Mouse (Mus musculus) liver, embryonic 15.5 days (tissue): ENCODE measurements at regions not wholly inside any gene's neighbourhood (a gene's known extent, or its start where the extent isn't known, plus 50 kb on each side); places are given as distances from the start of the nearest gene placed in this dataset.

Source experiments
- ATAC-seq: fragments of 200-750 bp; cut with Nextera tagmentation; 2 replicates; pipeline ENCODE4 v1.8.0; 2017; ENCODE audit warnings: moderate number of reproducible peaks, mild to moderate bottlenecking, moderate library complexity; ENCODE audit not compliant: insufficient read depth
- H3K27ac ChIP-seq: fragments of 300-500 bp; sonication (generic); replicated peaks from 2 replicates; pipeline ENCODE4 v1.5.1; 2015; ENCODE audit warnings: mild to moderate bottlenecking, inconsistent platforms
- H3K27me3 ChIP-seq: fragments of 300-500 bp; sonication (generic); 2 replicates; pipeline ENCODE4 v1.6.1; 2015; ENCODE audit warnings: mild to moderate bottlenecking, inconsistent platforms
- H3K36me3 ChIP-seq: fragments of 300-500 bp; sonication (generic); replicated peaks from 2 replicates; pipeline ENCODE4 v1.6.1; 2015; ENCODE audit warnings: moderate library complexity, mild to moderate bottlenecking, inconsistent platforms
- H3K4me1 ChIP-seq: fragments of 300-500 bp; sonication (generic); replicated peaks from 2 replicates; pipeline ENCODE4 v1.6.1; 2015; ENCODE audit warnings: inconsistent platforms
- H3K4me2 ChIP-seq: fragments of 300-500 bp; sonication (generic); 2 replicates; pipeline ENCODE4 v1.6.1; 2015; ENCODE audit warnings: moderate library complexity, mild to moderate bottlenecking, inconsistent platforms
- H3K4me3 ChIP-seq: fragments of 300-500 bp; sonication (generic); replicated peaks from 2 replicates; pipeline ENCODE4 v1.5.1; 2015; ENCODE audit warnings: mild to moderate bottlenecking, inconsistent platforms
- H3K9ac ChIP-seq: fragments of 300-500 bp; sonication (generic); 2 replicates; pipeline ENCODE4 v1.6.1; 2015; ENCODE audit warnings: moderate library complexity, mild to moderate bottlenecking, inconsistent platforms
- H3K9me3 ChIP-seq: fragments of 300-500 bp; sonication (generic); replicated peaks from 2 replicates; pipeline ENCODE4 v1.6.1; 2016; ENCODE audit warnings: inconsistent platforms
- WGBS: fragments of 180-500 bp; shearing (Covaris S2); methylation state at CpG from one replicate; pipeline ENCODE4 v1.1.7; 2015; ENCODE audit warnings: mixed read lengths; ENCODE audit not compliant: insufficient replicate concordance; 5-methylcytosine and 5-hydroxymethylcytosine counted together

GRCm38 (mm10) chr12:77991627-77992026 is 202.4 kb upstream of the Gm6657 start:
- Histone ChIP-seq H3K4me2 (no peak overlapping the region), H3K4me3 (no peak overlapping the region), H3K4me1 (no peaks in the 10 kb centered on the region), H3K9me3 (no peaks in the 10 kb centered on the region), H3K9ac (no peak overlapping the region), H3K27ac (no peak overlapping the region), H3K36me3 (no peaks in the 10 kb centered on the region), H3K27me3 (no peaks in the 10 kb centered on the region)
- ATAC-seq = no peak
- WGBS = 47% methylated on average over 6 of the region's 6 CpGs

GRCm38 (mm10) chr12:77994176-77994575 is 199.9 kb upstream of the Gm6657 start:
- H3K27ac ChIP-seq = no peak overlapping the region
- H3K4me2 ChIP-seq = no peak overlapping the region
- no peak overlapping the region for H3K4me3 ChIP-seq
- no peaks in the 10 kb centered on the region for H3K9me3 ChIP-seq
- 50% methylated on average over 5 of the region's 5 CpGs for WGBS
- no peak for ATAC-seq
- no peaks in the 10 kb centered on the region for H3K4me1 ChIP-seq
- H3K36me3 ChIP-seq = no peaks in the 10 kb centered on the region
- no peak overlapping the region for H3K9ac ChIP-seq
- H3K27me3 ChIP-seq = no peaks in the 10 kb centered on the region

- no peaks in the 10 kb centered on the region for H3K4me1 ChIP-seq
Measured at GRCm38 (mm10) chr12:77997916-77998315, 196.1 kb upstream of the Gm6657 start.

GRCm38 (mm10) chr12:78000401-78000800 is 193.6 kb upstream of the Gm6657 start:
- Histone ChIP-seq H3K4me3 (no peak overlapping the region), H3K9me3 (no peaks in the 10 kb centered on the region), H3K27me3 (no peaks in the 10 kb centered on the region), H3K4me2 (no peak overlapping the region), H3K4me1 (no peaks in the 10 kb centered on the region), H3K9ac (no peak overlapping the region), H3K36me3 (no peaks in the 10 kb centered on the region), H3K27ac (no peak overlapping the region)
- ATAC-seq = no peak
- 48% methylated on average over 3 of the region's 3 CpGs for WGBS

More at GRCm38 (mm10) chr12:77997916-77998315, 196.1 kb upstream of the Gm6657 start:
- Histone ChIP-seq H3K9me3 (no peaks in the 10 kb centered on the region), H3K9ac (no peak overlapping the region), H3K4me2 (no peak overlapping the region), H3K4me3 (no peak overlapping the region), H3K27ac (no peak overlapping the region), H3K36me3 (no peaks in the 10 kb centered on the region), H3K27me3 (no peaks in the 10 kb centered on the region)
- ATAC-seq = no peak
- WGBS = 58% methylated on average over 1 of the region's 1 CpGs

GRCm38 (mm10) chr12:78001846-78002245 is 192.2 kb upstream of the Gm6657 start:
- no peaks in the 10 kb centered on the region for H3K4me1 ChIP-seq
- H3K4me2 ChIP-seq = no peak overlapping the region
- H3K36me3 ChIP-seq = no peaks in the 10 kb centered on the region
- ATAC-seq = no peak
- H3K9ac ChIP-seq = no peak overlapping the region
- H3K27ac ChIP-seq = no peak overlapping the region
- H3K9me3 ChIP-seq = no peaks in the 10 kb centered on the region
- 71% methylated on average over 9 of the region's 9 CpGs for WGBS
- H3K27me3 ChIP-seq = no peaks in the 10 kb centered on the region
- H3K4me3 ChIP-seq = no peak overlapping the region

- Histone ChIP-seq H3K9me3 (no peaks in the 10 kb centered on the region), H3K27ac (no peak overlapping the region), H3K4me3 (no peak overlapping the region), H3K36me3 (no peaks in the 10 kb centered on the region), H3K9ac (no peak overlapping the region), H3K4me1 (no peaks in the 10 kb centered on the region), H3K4me2 (no peak overlapping the region), H3K27me3 (no peaks in the 10 kb centered on the region)
- ATAC-seq = no peak
Measured at GRCm38 (mm10) chr12:78033766-78034165, 160.3 kb upstream of the Gm6657 start.

- H3K4me3 ChIP-seq = no peak overlapping the region
- no peaks in the 10 kb centered on the region for H3K4me1 ChIP-seq
- no peak overlapping the region for H3K9ac ChIP-seq
- no peak overlapping the region for H3K27ac ChIP-seq
- WGBS = 53% methylated on average over 4 of the region's 4 CpGs
- ATAC-seq = no peak
- H3K36me3 ChIP-seq = no peaks in the 10 kb centered on the region
- H3K4me2 ChIP-seq = no peak overlapping the region
- peaks cover 4% of the 10 kb centered on the region; the same call in 1 of the 2 replicates for H3K9me3 ChIP-seq
- no peaks in the 10 kb centered on the region for H3K27me3 ChIP-seq
Measured at GRCm38 (mm10) chr12:78046582-78046981, 147.5 kb upstream of the Gm6657 start.

GRCm38 (mm10) chr12:78055956-78056355 is 138.1 kb upstream of the Gm6657 start:
- WGBS = 3% methylated on average over 9 of the region's 9 CpGs
- H3K27me3 ChIP-seq = no peaks in the 10 kb centered on the region
- ATAC-seq = no peak

GRCm38 (mm10) chr12:78057166-78057565 is 136.9 kb upstream of the Gm6657 start:
- H3K4me1 ChIP-seq = no peaks in the 10 kb centered on the region
- H3K4me3 ChIP-seq = no peak overlapping the region
- ATAC-seq = no peak
- no peak overlapping the region for H3K4me2 ChIP-seq
- H3K9ac ChIP-seq = no peak overlapping the region
- no peaks in the 10 kb centered on the region for H3K36me3 ChIP-seq
- WGBS = 76% methylated on average over 3 of the region's 3 CpGs
- H3K9me3 ChIP-seq = no peaks in the 10 kb centered on the region
- no peak overlapping the region for H3K27ac ChIP-seq
- no peaks in the 10 kb centered on the region for H3K27me3 ChIP-seq

More at GRCm38 (mm10) chr12:78055956-78056355, 138.1 kb upstream of the Gm6657 start:
- Histone ChIP-seq H3K9me3 (no peaks in the 10 kb centered on the region), H3K36me3 (no peaks in the 10 kb centered on the region), H3K9ac (no peak overlapping the region), H3K4me2 (no peak overlapping the region), H3K4me1 (no peaks in the 10 kb centered on the region), H3K4me3 (no peak overlapping the region), H3K27ac (no peak overlapping the region)

GRCm38 (mm10) chr12:78059965-78060364 is 134.1 kb upstream of the Gm6657 start:
- Histone ChIP-seq H3K9me3 (no peaks in the 10 kb centered on the region), H3K9ac (no peak overlapping the region), H3K4me3 (no peak overlapping the region), H3K27ac (no peak overlapping the region), H3K27me3 (no peaks in the 10 kb centered on the region), H3K4me2 (no peak overlapping the region), H3K4me1 (no peaks in the 10 kb centered on the region), H3K36me3 (no peaks in the 10 kb centered on the region)
- ATAC-seq = no peak
- WGBS = 49% methylated on average over 5 of the region's 5 CpGs

- ATAC-seq = no peak
- no peak overlapping the region for H3K4me2 ChIP-seq
- no peak overlapping the region for H3K9ac ChIP-seq
- no peaks in the 10 kb centered on the region for H3K9me3 ChIP-seq
- H3K36me3 ChIP-seq = no peaks in the 10 kb centered on the region
- H3K27me3 ChIP-seq = no peaks in the 10 kb centered on the region
- no peak overlapping the region for H3K4me3 ChIP-seq
- WGBS = 72% methylated on average over 6 of the region's 6 CpGs
- H3K27ac ChIP-seq = no peak overlapping the region
- H3K4me1 ChIP-seq = no peaks in the 10 kb centered on the region
Measured at GRCm38 (mm10) chr12:78066024-78066423, 128.0 kb upstream of the Gm6657 start.

- Histone ChIP-seq H3K4me2 (no peak overlapping the region), H3K9ac (no peak overlapping the region), H3K9me3 (no peaks in the 10 kb centered on the region), H3K27ac (no peak overlapping the region), H3K4me3 (no peak overlapping the region), H3K36me3 (no peaks in the 10 kb centered on the region), H3K27me3 (no peaks in the 10 kb centered on the region), H3K4me1 (no peaks in the 10 kb centered on the region)
- 66% methylated on average over 9 of the region's 9 CpGs for WGBS
- no peak for ATAC-seq
Measured at GRCm38 (mm10) chr12:78072935-78073334, 121.1 kb upstream of the Gm6657 start.
